Mouse (Mus musculus): Measurements from ENCODE around the gene Dusp5. TPM values are rescaled to one million over a fixed set of nuclear protein-coding genes. Genes with fewer than 3 reads are reported as not detected.

Gene Dusp5
- polyA plus RNA-seq, 1 experiment from 2014 or later, result 1.7 TPM

DNA sequence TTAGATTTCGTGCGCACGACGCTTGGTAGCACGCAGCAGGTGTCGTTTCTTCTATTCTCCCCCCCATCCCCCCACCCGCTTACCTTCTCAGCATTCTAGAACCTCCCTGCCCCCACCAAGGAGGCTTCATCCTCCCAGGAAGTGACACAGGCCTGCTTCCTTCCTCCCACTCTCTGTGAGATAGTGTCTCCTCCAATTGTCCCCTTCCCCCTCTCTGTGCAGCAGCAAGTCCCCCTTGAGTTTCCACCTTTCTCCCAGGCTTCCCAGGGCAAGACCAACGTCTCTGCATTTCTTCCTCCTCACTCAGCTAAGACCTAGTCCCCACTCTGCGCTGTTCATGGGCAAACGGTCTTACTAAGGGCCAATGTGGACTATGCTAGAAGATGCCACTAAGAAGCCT, 8.9 kb upstream of the Dusp5 start:
- no peak overlapping the region for H3K4me2 ChIP-seq (replicated peaks)
- WGBS, result 89% methylated on average over 10 of the region's 10 CpGs
- no peaks in the 10 kb centered on the region for H3K9me3 ChIP-seq
- H3K4me1 ChIP-seq, result peaks cover 3% of the 10 kb centered on the region; the same call in 1 of the 2 replicates
- H3K4me3 ChIP-seq, result no peak overlapping the region
- H3K36me3 ChIP-seq, result no peaks in the 10 kb centered on the region
- peaks cover 19% of the 10 kb centered on the region for H3K27me3 ChIP-seq
- ATAC-seq (ENCODE audit: low FRiP score, low read depth), result no peak
- H3K27ac ChIP-seq (replicated peaks), result no peak overlapping the region
- H3K9ac ChIP-seq (replicated peaks), result no peak overlapping the region

DNA sequence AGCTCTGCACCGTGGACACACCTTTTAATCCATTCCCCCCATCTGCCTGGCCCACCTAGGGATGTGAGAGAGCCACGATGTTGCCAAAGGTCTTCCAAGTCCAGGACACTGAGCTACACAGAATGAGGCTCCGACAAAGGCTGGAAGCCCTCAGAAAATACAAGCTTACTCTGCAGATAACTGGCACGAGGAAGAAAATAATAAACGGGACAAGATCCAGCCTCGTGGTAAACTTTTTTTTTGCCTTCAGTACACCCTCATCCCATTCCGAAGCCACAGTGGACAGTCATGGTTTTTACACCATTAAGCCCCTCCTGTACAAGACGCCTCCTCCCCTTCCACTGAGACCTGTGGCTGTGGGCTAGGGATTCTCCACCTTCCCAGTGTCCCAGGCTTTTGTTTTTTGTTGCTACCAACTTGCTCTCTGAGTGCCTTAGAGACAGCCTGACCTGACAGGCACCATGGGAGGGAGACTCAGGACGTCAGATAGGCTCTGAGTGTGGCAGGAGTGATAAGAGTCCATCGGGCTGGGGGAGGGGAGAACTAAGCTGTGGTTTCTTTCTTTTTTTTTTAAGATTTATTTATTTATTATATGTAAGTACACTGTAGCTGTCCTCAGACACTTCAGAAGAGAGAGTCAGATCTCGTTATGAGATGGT, 7.6 kb upstream of the Dusp5 start:
- H3K9me3 ChIP-seq, result no peaks in the 10 kb centered on the region
- H3K9ac ChIP-seq (replicated peaks), result no peak overlapping the region
- H3K27me3 ChIP-seq, result peaks cover 19% of the 10 kb centered on the region
- no peak for ATAC-seq (ENCODE audit: low FRiP score, low read depth)
- 48% methylated on average over 11 of the region's 11 CpGs for WGBS
- H3K36me3 ChIP-seq, result no peaks in the 10 kb centered on the region
- no peak overlapping the region for H3K27ac ChIP-seq (replicated peaks)
- H3K4me2 ChIP-seq (replicated peaks), result no peak overlapping the region
- H3K4me3 ChIP-seq, result no peak overlapping the region
- peaks cover 3% of the 10 kb centered on the region; the same call in 1 of the 2 replicates for H3K4me1 ChIP-seq

DNA sequence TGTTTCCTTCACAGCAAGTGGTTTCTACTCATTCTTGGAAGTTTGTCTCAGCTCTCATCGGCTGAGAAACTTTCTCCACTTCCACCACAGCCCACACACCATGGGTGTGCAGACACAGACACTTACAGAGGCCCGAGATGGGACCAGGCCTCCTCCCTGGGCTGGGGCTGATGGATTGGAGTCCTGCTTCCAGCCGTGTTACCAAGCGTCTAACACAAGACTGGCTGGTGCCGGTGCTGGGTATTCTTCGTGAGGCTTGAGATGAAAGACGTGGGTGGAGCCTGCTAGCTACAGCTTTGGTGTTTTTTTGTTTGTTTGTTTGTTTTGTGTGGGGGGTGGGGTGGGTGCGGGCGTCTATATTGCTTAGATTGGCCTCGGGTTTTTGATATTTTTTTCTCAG, 1.4 kb upstream of the Dusp5 start:
- Histone ChIP-seq H3K9me3 (no peaks in the 10 kb centered on the region), H3K27ac (replicated peaks) (no peak overlapping the region), H3K9ac (replicated peaks) (no peak overlapping the region), H3K27me3 (peaks cover 47% of the 10 kb centered on the region), H3K4me3 (no peak overlapping the region), H3K4me2 (replicated peaks) (no peak overlapping the region), H3K4me1 (peaks cover 19% of the 10 kb centered on the region), H3K36me3 (no peaks in the 10 kb centered on the region)
- ATAC-seq (ENCODE audit: low FRiP score, low read depth), result no peak
- WGBS, result 18% methylated on average over 10 of the region's 10 CpGs

DNA sequence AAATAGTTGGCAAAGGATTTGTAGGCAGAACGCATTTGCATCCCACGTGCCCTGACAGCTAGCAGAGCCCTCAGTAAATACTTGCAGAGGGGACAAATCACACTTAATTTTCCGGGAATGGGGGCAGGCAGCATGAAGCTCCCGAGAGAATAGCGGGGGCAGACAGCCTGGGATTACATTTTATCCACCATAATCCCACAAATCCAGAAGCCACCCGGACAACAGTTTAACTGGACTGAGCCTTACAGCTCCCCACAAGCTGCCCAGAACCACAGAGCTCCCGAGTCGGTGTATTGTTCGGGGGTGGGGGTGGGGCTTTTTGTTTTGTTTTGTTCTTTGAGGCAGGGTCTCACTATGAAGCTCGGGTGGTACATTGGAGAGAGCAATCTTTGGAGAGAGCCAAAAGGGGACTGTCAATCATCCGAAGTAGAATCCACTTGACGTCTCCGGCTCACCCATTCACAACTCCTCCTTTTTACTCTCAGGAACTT, 733 bp upstream of the Dusp5 start:
- no peaks in the 10 kb centered on the region for H3K9me3 ChIP-seq
- no peak overlapping the region for H3K27ac ChIP-seq (replicated peaks)
- peak overlapping the region; percentile 66 for H3K4me3 ChIP-seq
- peak; percentile 51 for ATAC-seq (ENCODE audit: low FRiP score, low read depth)
- peaks cover 49% of the 10 kb centered on the region for H3K27me3 ChIP-seq
- H3K4me1 ChIP-seq, result peaks cover 19% of the 10 kb centered on the region
- H3K4me2 ChIP-seq (replicated peaks), result peak overlapping the region; percentile 88
- H3K9ac ChIP-seq (replicated peaks), result peak overlapping the region; percentile 70
- no peaks in the 10 kb centered on the region for H3K36me3 ChIP-seq
- WGBS, result under 1% methylated on average over 13 of the region's 13 CpGs

DNA sequence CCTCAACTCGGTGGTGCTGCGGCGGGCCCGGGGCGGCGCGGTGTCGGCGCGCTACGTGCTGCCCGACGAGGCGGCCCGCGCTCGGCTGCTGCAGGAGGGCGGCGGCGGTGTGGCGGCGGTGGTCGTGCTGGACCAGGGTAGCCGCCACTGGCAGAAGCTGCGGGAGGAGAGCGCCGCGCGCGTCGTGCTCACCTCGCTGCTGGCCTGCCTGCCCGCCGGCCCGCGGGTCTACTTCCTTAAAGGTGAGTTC, 471 bp downstream of the Dusp5 start:
- no peaks in the 10 kb centered on the region for H3K9me3 ChIP-seq
- peak overlapping the region; percentile 51 for H3K9ac ChIP-seq (replicated peaks)
- H3K4me1 ChIP-seq, result peaks cover 19% of the 10 kb centered on the region
- H3K27ac ChIP-seq (replicated peaks), result no peak overlapping the region
- 0% methylated on average over 12 of the region's 36 CpGs for WGBS
- H3K36me3 ChIP-seq, result no peaks in the 10 kb centered on the region
- H3K4me3 ChIP-seq, result peak overlapping the region; percentile 66
- peaks cover 49% of the 10 kb centered on the region for H3K27me3 ChIP-seq
- no peak for ATAC-seq (ENCODE audit: low FRiP score, low read depth)
- peak overlapping the region; percentile 88 for H3K4me2 ChIP-seq (replicated peaks)

DNA sequence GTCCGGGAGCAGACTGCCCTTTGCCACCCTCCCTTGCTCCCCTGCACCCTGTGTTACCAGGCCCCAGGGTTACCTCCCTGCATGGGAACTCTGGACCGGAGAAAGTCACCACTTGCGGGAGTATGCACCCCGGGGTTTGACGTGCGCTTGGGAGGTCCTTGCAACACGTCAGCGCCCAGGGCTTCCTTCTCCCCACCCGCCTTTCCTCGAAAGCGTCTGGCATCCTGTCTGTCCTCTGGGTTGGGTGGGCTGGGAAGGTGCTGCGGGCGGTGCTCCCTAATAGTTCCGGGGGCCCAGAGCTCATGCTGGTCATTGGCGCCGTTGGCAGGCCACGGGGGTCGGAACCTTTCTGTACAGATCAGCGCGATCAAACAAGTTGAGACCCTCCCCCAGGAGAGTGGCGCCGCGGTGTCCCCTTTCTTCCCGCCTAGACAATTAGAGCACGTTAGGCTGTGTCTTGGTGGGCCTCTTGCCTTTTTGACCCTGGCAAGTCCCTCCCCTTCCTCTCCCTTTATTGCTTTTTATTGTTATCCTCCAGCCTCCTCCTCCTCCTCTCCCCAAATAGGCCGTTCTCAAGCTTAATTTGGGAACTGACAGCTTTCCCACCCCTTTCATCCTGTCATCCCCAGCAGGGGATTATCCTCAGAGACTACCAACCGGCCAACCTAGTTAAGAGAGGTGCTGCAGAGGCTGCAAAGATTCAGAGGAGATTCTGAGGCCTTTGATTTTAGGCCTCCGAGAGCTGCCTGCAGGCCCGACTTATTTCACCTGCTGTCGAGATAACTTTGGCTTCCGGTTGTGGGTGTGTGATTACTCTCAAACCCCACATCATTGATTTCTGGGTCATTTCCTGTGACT, 1.0 kb downstream of the Dusp5 start:
- H3K27ac ChIP-seq (replicated peaks), result no peak overlapping the region
- H3K27me3 ChIP-seq, result peaks cover 49% of the 10 kb centered on the region
- peak overlapping the region; percentile 51 for H3K9ac ChIP-seq (replicated peaks)
- peaks cover 19% of the 10 kb centered on the region for H3K4me1 ChIP-seq
- WGBS, result under 1% methylated on average over 31 of the region's 31 CpGs
- no peaks in the 10 kb centered on the region for H3K36me3 ChIP-seq
- peak overlapping the region; percentile 88 for H3K4me2 ChIP-seq (replicated peaks)
- H3K9me3 ChIP-seq, result no peaks in the 10 kb centered on the region
- peak overlapping the region; percentile 66 for H3K4me3 ChIP-seq
- ATAC-seq (ENCODE audit: low FRiP score, low read depth), result no peak; the same call in 1 of the 2 replicates

DNA sequence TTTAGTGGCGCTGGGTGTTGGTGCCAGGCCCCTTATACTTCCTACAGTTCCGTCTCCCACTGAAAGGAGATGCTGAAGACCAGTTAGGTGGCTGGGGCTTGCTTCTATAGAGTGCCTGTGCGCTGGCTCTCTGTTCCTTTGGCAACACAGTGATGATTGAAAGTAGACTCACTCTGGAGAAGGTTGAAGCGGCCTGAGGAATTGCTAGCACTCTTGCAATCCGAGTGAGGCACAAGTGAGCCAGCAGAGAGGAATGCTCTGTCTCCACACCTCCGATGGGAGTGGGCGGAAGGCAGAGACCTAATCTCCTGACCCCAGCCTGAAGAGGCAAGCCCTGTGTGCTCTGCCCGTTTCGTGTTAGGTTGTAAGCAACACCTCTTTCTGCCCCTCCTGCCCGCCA, 2.5 kb downstream of the Dusp5 start:
- WGBS, result 36% methylated on average over 10 of the region's 10 CpGs
- H3K36me3 ChIP-seq, result no peaks in the 10 kb centered on the region
- no peak overlapping the region for H3K4me3 ChIP-seq
- H3K4me2 ChIP-seq (replicated peaks), result no peak overlapping the region
- no peak for ATAC-seq (ENCODE audit: low FRiP score, low read depth)
- H3K4me1 ChIP-seq, result peaks cover 19% of the 10 kb centered on the region
- no peak overlapping the region for H3K9ac ChIP-seq (replicated peaks)
- no peak overlapping the region for H3K27ac ChIP-seq (replicated peaks)
- H3K9me3 ChIP-seq, result no peaks in the 10 kb centered on the region
- H3K27me3 ChIP-seq, result peaks cover 48% of the 10 kb centered on the region

DNA sequence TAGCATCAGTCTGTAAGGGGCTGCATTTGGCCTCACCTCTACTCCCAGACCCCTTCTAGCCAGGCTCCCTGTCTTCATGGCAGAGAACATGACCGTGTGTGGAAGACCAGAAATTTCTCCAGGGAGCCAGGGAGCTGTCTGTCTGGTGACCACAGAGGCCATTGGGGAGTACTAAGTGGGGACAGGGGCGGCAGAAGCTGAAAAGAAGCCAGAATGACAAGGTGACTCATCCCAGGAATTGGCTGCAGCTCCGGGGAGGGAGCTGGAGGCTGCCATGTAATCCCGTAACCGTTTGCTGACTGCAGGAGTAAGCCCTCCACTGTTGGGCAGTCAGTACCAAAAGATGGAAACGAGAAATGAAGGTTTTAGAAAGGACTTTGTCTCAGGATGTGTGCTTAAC, 3.1 kb downstream of the Dusp5 start:
- WGBS, result 42% methylated on average over 6 of the region's 6 CpGs
- Histone ChIP-seq H3K4me1 (peaks cover 19% of the 10 kb centered on the region), H3K9me3 (no peaks in the 10 kb centered on the region)

DNA sequence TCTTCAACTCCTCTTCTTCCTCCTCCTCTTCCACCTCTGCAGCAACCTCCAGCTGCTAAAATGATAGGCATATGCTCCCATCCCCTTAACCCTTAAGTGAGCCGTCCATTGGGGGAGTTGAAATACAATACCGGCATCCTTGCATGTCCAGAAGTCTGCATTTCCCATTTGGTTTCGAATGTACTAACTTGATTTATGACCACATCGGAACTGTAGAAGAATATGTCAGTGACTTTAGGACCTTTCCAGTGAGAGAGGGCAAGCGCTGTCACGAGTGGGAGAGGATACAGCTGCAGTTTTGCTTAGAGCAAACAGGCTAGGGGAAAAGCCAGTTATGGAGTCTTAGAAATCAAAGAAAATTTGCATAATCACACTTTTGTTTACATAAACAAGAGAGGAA, 3.8 kb downstream of the Dusp5 start:
- no peaks in the 10 kb centered on the region for H3K9me3 ChIP-seq
- H3K4me2 ChIP-seq (replicated peaks), result no peak overlapping the region
- no peak overlapping the region for H3K4me3 ChIP-seq
- no peak for ATAC-seq (ENCODE audit: low FRiP score, low read depth)
- WGBS, result 79% methylated on average over 6 of the region's 6 CpGs
- H3K27ac ChIP-seq (replicated peaks), result no peak overlapping the region
- peaks cover 19% of the 10 kb centered on the region for H3K4me1 ChIP-seq
- H3K9ac ChIP-seq (replicated peaks), result no peak overlapping the region
- H3K36me3 ChIP-seq, result no peaks in the 10 kb centered on the region
- peaks cover 36% of the 10 kb centered on the region for H3K27me3 ChIP-seq

More for the DNA sequence above, 3.1 kb downstream of the Dusp5 start:
- H3K36me3 ChIP-seq, result no peaks in the 10 kb centered on the region
- ATAC-seq (ENCODE audit: low FRiP score, low read depth), result no peak
- peaks cover 42% of the 10 kb centered on the region for H3K27me3 ChIP-seq
- no peak overlapping the region for H3K4me3 ChIP-seq
- no peak overlapping the region for H3K27ac ChIP-seq (replicated peaks)
- no peak overlapping the region for H3K9ac ChIP-seq (replicated peaks)
- no peak overlapping the region for H3K4me2 ChIP-seq (replicated peaks)

DNA sequence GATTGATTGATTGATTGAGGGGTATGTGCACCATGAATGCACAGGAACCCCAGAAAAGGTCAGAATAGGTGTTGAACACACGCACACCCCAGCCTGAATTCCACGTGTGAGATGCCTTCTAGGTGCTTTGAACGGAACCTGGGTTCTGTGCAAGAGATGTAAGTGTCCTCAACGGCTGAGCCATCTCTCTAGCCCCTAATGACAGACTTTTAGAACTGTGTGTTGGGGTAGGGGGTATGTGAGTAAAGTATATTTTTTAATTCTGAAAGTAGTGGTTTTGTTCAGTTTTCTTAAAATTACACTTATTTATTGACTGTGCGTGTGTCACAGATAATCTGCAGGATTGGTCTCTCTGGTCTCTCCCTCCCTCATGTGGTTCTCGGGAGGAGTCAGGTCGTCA, 4.3 kb downstream of the Dusp5 start:
- Histone ChIP-seq H3K4me3 (no peak overlapping the region), H3K36me3 (no peaks in the 10 kb centered on the region), H3K27ac (replicated peaks) (no peak overlapping the region), H3K4me1 (peaks cover 15% of the 10 kb centered on the region), H3K9ac (replicated peaks) (no peak overlapping the region), H3K4me2 (replicated peaks) (no peak overlapping the region), H3K27me3 (peaks cover 36% of the 10 kb centered on the region), H3K9me3 (no peaks in the 10 kb centered on the region)
- 87% methylated on average over 7 of the region's 7 CpGs for WGBS
- ATAC-seq (ENCODE audit: low FRiP score, low read depth), result no peak

DNA sequence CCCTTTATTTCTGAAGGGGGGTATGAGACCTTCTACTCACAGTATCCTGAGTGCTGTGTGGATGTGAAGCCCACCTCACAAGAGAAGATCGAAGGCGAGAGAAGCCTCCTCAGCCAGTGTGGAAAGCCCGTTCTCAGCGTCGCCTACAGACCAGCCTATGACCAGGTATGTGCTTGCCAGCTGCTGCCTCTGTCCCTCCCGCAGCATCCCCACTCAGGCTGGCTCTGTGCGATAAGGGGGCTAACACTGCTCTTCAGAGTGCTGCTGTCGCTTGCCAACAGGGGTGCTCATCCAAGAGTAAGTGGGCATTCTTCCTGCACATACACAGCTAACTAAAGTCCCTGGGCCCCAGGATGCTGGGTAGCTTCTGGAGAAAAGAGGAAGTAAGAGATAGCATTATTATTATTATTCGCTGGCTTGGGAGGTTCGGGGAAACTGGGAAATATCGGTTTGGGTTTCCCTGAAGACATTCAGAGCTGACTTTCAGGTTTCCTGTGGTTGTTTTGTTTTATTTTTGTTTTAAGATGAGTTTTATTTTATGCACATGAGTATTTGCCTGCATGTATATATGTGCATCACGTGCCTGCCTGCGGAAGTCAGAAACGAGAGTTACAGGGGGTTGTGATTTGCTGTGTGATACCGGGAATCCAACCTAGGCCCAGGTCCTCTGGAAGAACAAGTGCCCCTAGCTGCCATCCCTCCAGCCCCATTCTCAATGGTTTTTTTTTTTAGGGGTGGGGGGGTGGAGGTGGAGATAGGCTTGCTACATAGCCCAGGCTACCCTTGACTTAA, 5.1 kb downstream of the Dusp5 start:
- no peak overlapping the region for H3K4me3 ChIP-seq
- ATAC-seq (ENCODE audit: low FRiP score, low read depth), result no peak
- 91% methylated on average over 15 of the region's 15 CpGs for WGBS
- peaks cover 36% of the 10 kb centered on the region for H3K27me3 ChIP-seq
- H3K36me3 ChIP-seq, result no peaks in the 10 kb centered on the region
- no peak overlapping the region for H3K27ac ChIP-seq (replicated peaks)
- no peak overlapping the region for H3K9ac ChIP-seq (replicated peaks)
- no peak overlapping the region for H3K4me2 ChIP-seq (replicated peaks)
- peaks cover 14% of the 10 kb centered on the region for H3K4me1 ChIP-seq
- H3K9me3 ChIP-seq, result no peaks in the 10 kb centered on the region

All from midbrain, embryonic 12.5 days (tissue).